Mouse (Mus musculus) liver, embryonic 14.5 days (tissue): ENCODE results near the gene Acsl5. TPM values are rescaled to one million over a fixed set of nuclear protein-coding genes. Genes with fewer than 3 reads are reported as not detected.
A peak's percentile ranks its signal among the peaks of the same experiment; 100 is the strongest.

Experiments
- ATAC-seq: fragments of 200-750 bp; cut with Nextera tagmentation; 2 replicates; pipeline ENCODE4 v1.8.0; 2017; ENCODE audit warnings: moderate number of reproducible peaks, mild to moderate bottlenecking, moderate library complexity; ENCODE audit not compliant: insufficient read depth
- DNase-seq, 3 experiments: peaks; one replicate each; pipeline ENCODE4 v3.0.0-alpha.2; 2012 to 2013; ENCODE audit warnings: low read depth in 3 of 3, low spot score in 3 of 3
- H3K27ac ChIP-seq: fragments of 300-500 bp; sonication (generic); 2 replicates; pipeline ENCODE4 v1.5.1; 2014; ENCODE audit warnings: moderate library complexity, mild to moderate bottlenecking, control low read depth, inconsistent platforms
- H3K27me3 ChIP-seq: fragments of 300-500 bp; sonication (generic); 2 replicates; pipeline ENCODE4 v1.6.1; 2014; ENCODE audit warnings: mild to moderate bottlenecking, low read length, moderate library complexity; ENCODE audit not compliant: control insufficient read depth, insufficient read depth
- H3K36me3 ChIP-seq: fragments of 300-500 bp; sonication (generic); replicated peaks from 2 replicates; pipeline ENCODE4 v1.6.1; 2014; ENCODE audit warnings: low read depth; ENCODE audit not compliant: control insufficient read depth, insufficient read depth
- H3K4me1 ChIP-seq, 2 experiments: fragments of 200-500 bp in 1 of 2; fragments of 300-500 bp in 1 of 2; sonication (generic) in 1 of 2; replicated peaks; 2 replicates each; pipeline ENCODE4 v1.6.1; 2012 to 2014; ENCODE audit warnings: antibody characterized with exemption in 1 of 2, inconsistent platforms in 1 of 2, low read length in 1 of 2; ENCODE audit not compliant: control insufficient read depth in 2 of 2, insufficient read depth in 2 of 2
- H3K4me2 ChIP-seq: fragments of 300-500 bp; sonication (generic); 2 replicates; pipeline ENCODE4 v1.6.1; 2014; ENCODE audit warnings: low read depth, mild to moderate bottlenecking, control low read depth, moderate library complexity
- H3K4me3 ChIP-seq, 2 experiments: fragments of 200-500 bp in 1 of 2; fragments of 300-500 bp in 1 of 2; sonication (generic) in 1 of 2; 2 replicates each; pipeline ENCODE4 v1.5.1; 2012 to 2014; ENCODE audit warnings: low read depth in 2 of 2, low read length in 2 of 2, mild to moderate bottlenecking in 2 of 2, control low read depth in 1 of 2, inconsistent platforms in 1 of 2, moderate library complexity in 1 of 2; ENCODE audit not compliant: insufficient read depth in 1 of 2
- H3K9ac ChIP-seq: fragments of 300-500 bp; sonication (generic); replicated peaks from 2 replicates; pipeline ENCODE4 v1.6.1; 2014; ENCODE audit warnings: mild to moderate bottlenecking, control low read depth, moderate library complexity
- H3K9me3 ChIP-seq: fragments of 300-500 bp; sonication (generic); 2 replicates; pipeline ENCODE4 v1.6.1; 2016; ENCODE audit warnings: low read length, mixed read lengths; ENCODE audit not compliant: control insufficient read depth
- CTCF ChIP-seq: IDR thresholded peaks from 2 replicates; pipeline ENCODE4 v1.5.1; 2016; ENCODE audit warnings: antibody characterized with exemption, low read depth, control low read depth
- EP300 ChIP-seq: IDR thresholded peaks from 2 replicates; pipeline ENCODE4 v1.6.1; 2016; ENCODE audit warnings: antibody characterized with exemption, low read depth
- WGBS: fragments of 180-500 bp; shearing (Covaris S2); extraction: QIAGEN DNeasy Blood & Tissue Kit; methylation state at CpG from one replicate; pipeline ENCODE4 v1.1.7; 2014; ENCODE audit not compliant: insufficient replicate concordance; 5-methylcytosine and 5-hydroxymethylcytosine counted together
- polyA plus RNA-seq, 2 experiments: library from polyadenylated mRNA; depleted of rRNA in 1 of 2; stranded (reverse) in 1 of 2; unstranded in 1 of 2; fragments of >200 nt; fragmentation: Nextera tagmentation in 1 of 2; extraction: Ambion mirVana in 1 of 2; gene quantifications; 2 replicates each; pipeline versions ENCODE4 v1.2.1 to v1.2.3; 2012 to 2014

The Acsl5 gene
- polyA plus RNA-seq, 2 experiments: 50.3 to 117 TPM

GRCm38 (mm10) chr19:55265269-55265668, 13.5 kb downstream of the Acsl5 start:
- TF ChIP-seq EP300 (no peak), CTCF (no peak)
- Histone ChIP-seq H3K36me3 (peaks cover 18% of the 10 kb centered on the region), H3K4me3 (no peak overlapping the region), H3K27me3 (no peaks in the 10 kb centered on the region), H3K27ac (no peak overlapping the region), H3K9ac (no peak overlapping the region), H3K4me1 (peaks cover 6 to 15% of the 10 kb centered on the region in 2 experiments), H3K9me3 (no peaks in the 10 kb centered on the region), H3K4me2 (no peak overlapping the region)
- ATAC-seq (no peak), DNase-seq (no peak)
- WGBS: 36% methylated on average over 3 of the region's 3 CpGs

GRCm38 (mm10) chr19:55266786-55267185, 15.0 kb downstream of the Acsl5 start:
- H3K27me3 ChIP-seq: no peaks in the 10 kb centered on the region
- no peak overlapping the region for H3K4me2 ChIP-seq
- no peak overlapping the region for H3K4me3 ChIP-seq
- no peak overlapping the region for H3K9ac ChIP-seq
- H3K9me3 ChIP-seq: no peaks in the 10 kb centered on the region
- H3K36me3 ChIP-seq: peaks cover 20% of the 10 kb centered on the region
- no peak for ATAC-seq
- WGBS: 82% methylated on average over 3 of the region's 3 CpGs
- H3K4me1 ChIP-seq: peaks cover 10 to 23% of the 10 kb centered on the region in 2 experiments
- DNase-seq: no peak
- no peak overlapping the region for H3K27ac ChIP-seq
- TF ChIP-seq EP300 (no peak), CTCF (no peak)

GRCm38 (mm10) chr19:55268150-55268549, 16.4 kb downstream of the Acsl5 start:
- Histone ChIP-seq H3K4me1 (peaks cover 17 to 35% of the 10 kb centered on the region in 2 experiments), H3K4me2 (no peak overlapping the region), H3K4me3 (no peak overlapping the region), H3K9me3 (no peaks in the 10 kb centered on the region), H3K36me3 (peaks cover 24% of the 10 kb centered on the region), H3K27me3 (no peaks in the 10 kb centered on the region), H3K27ac (no peak overlapping the region), H3K9ac (0 out of 2 replicates have a peak overlapping the region, but pooled peaks have one; percentile 9)
- TF ChIP-seq CTCF: no peak
- TF ChIP-seq EP300: no peak
- no peak for DNase-seq
- no peak for ATAC-seq
- 70% methylated on average over 3 of the region's 3 CpGs for WGBS

GRCm38 (mm10) chr19:55269051-55269450, 17.3 kb downstream of the Acsl5 start:
- H3K27me3 ChIP-seq: no peaks in the 10 kb centered on the region
- no peak overlapping the region for H3K9ac ChIP-seq
- peaks cover 24% of the 10 kb centered on the region for H3K36me3 ChIP-seq
- WGBS: 79% methylated on average over 5 of the region's 5 CpGs
- TF ChIP-seq CTCF (no peak), EP300 (no peak)
- no peak overlapping the region for H3K4me2 ChIP-seq
- no peak overlapping the region for H3K4me3 ChIP-seq
- no peaks in the 10 kb centered on the region for H3K9me3 ChIP-seq
- H3K27ac ChIP-seq: no peak overlapping the region
- DNase-seq: no peak
- no peak for ATAC-seq
- H3K4me1 ChIP-seq: peaks cover 24 to 42% of the 10 kb centered on the region in 2 experiments

- no peak for TF ChIP-seq CTCF
- peak; percentile 54; the same call in 1 of the 2 replicates for TF ChIP-seq EP300
- Histone ChIP-seq H3K27ac (peak overlapping the region; percentile 42), H3K9me3 (no peaks in the 10 kb centered on the region), H3K9ac (peak overlapping the region; percentile 18; the same call in 1 of the 2 replicates), H3K4me3 (no peak overlapping the region), H3K4me2 (no peak overlapping the region; the same call in 1 of the 2 replicates), H3K36me3 (peaks cover 24% of the 10 kb centered on the region), H3K4me1 (peaks cover 44 to 57% of the 10 kb centered on the region in 2 experiments), H3K27me3 (no peaks in the 10 kb centered on the region)
- ATAC-seq (peak; percentile 51; the same call in 1 of the 2 replicates), DNase-seq (no peak)
- WGBS: 32% methylated on average over 3 of the region's 3 CpGs
Measured at GRCm38 (mm10) chr19:55271448-55271847, 19.7 kb downstream of the Acsl5 start.
